Comparison of ENCODE assay signal across 13 mouse cellular contexts in genomic region chr2:32668176-32668575, GRCm38 (mm10). TPM values are rescaled to one million over a fixed set of nuclear protein-coding genes. Genes with fewer than 3 reads are reported as not detected.
A peak's percentile ranks its signal among the peaks of the same experiment; 100 is the strongest.
DNase-seq lines count a peak whose midpoint lies in the region; ATAC-seq and TF ChIP-seq lines count a peak whose summit lies in the region.
"Had no signal": no experiment of that assay in that cellular context is flagged by ENCODE, and none has a peak within 500 bp of the region (broad histone marks: within the 10 kb centered on the region; RNA-seq: fewer than 3 reads in every experiment).

No protein-coding gene starts in this region.

- H3K9ac ChIP-seq in limb, embryonic 14.5 days (ENCODE audit: low read depth, low read length, severe bottlenecking), result no peak overlapping the region
- H3K9ac ChIP-seq: embryonic facial prominence, embryonic 12.5 days; hindbrain, embryonic 15.5 days had no signal

- no peak overlapping the region for H3K4me3 ChIP-seq in heart, embryonic 10.5 days
- H3K4me3 ChIP-seq in kidney, adult 2 months (ENCODE audit: insufficient read depth, low read depth, low read length), result no peak overlapping the region
- no peak overlapping the region for H3K4me3 ChIP-seq in brown adipose tissue, adult 24 weeks (ENCODE audit: insufficient read depth, low read depth, low read length)
- no peak overlapping the region for H3K4me3 ChIP-seq in limb, embryonic 14.5 days (replicated peaks; ENCODE audit: low read length)
- H3K4me3 ChIP-seq: embryonic facial prominence, embryonic 12.5 days; hindbrain, embryonic 15.5 days; megakaryocyte, embryonic 14.5 days had no signal

- 81% methylated on average over 7 of the region's 7 CpGs for WGBS in heart, embryonic 10.5 days
- WGBS in kidney, adult 2 months, result 80% methylated on average over 7 of the region's 7 CpGs
- WGBS in limb, embryonic 14.5 days, result 94% methylated on average over 7 of the region's 7 CpGs

- no peaks in the 10 kb centered on the region for H3K27me3 ChIP-seq in heart, embryonic 10.5 days (ENCODE audit: insufficient read depth, poor library complexity, severe bottlenecking)
- no peaks in the 10 kb centered on the region for H3K27me3 ChIP-seq in kidney, adult 2 months (replicated peaks; ENCODE audit: control insufficient read depth, insufficient read depth, low read length)
- H3K27me3 ChIP-seq in limb, embryonic 14.5 days (ENCODE audit: control insufficient read depth, insufficient read depth, low read length), result no peaks in the 10 kb centered on the region
- H3K27me3 ChIP-seq: embryonic facial prominence, embryonic 12.5 days; hindbrain, embryonic 15.5 days; megakaryocyte, embryonic 14.5 days had no signal

- no peak overlapping the region for H3K4me2 ChIP-seq in limb, embryonic 14.5 days (replicated peaks; ENCODE audit: low read depth, low read length, severe bottlenecking)
- H3K4me2 ChIP-seq: embryonic facial prominence, embryonic 12.5 days; hindbrain, embryonic 15.5 days had no signal

- TF ChIP-seq POLR2A in kidney, adult 2 months (IDR thresholded peaks at IDR 0.05; ENCODE audit: low read depth, low read length), result no peak
- TF ChIP-seq POLR2A in limb, embryonic 14.5 days (IDR thresholded peaks at IDR 0.05; ENCODE audit: borderline replicate concordance, extremely low read depth, insufficient read depth, insufficient read length), result no peak

- DNase-seq in heart, embryonic 10.5 days (ENCODE audit: low spot score), result no peak
- DNase-seq in heart, adult 8-10 months (ENCODE audit: low spot score), result no peak
- DNase-seq in kidney, adult 2 months, result no peak
- DNase-seq in kidney, postnatal 10 days, result no peak
- DNase-seq in limb, embryonic 14.5 days (ENCODE audit: low spot score), result no peak
- no peak for DNase-seq in adrenal gland, adult (ENCODE audit: inconsistent age in 2 of 2, low spot score in 1 of 2)
- DNase-seq: cerebellum, postnatal 10 days; lung, adult 2 months; thymus, postnatal 25 days had no signal

- peak overlapping the region; percentile 83 for H3K27ac ChIP-seq in heart, embryonic 10.5 days
- peak overlapping the region; percentile 43 for H3K27ac ChIP-seq in kidney, adult 2 months (ENCODE audit: insufficient read depth, low read depth, low read length)
- peak overlapping the region; percentile 56 for H3K27ac ChIP-seq in brown adipose tissue, adult 24 weeks (replicated peaks; ENCODE audit: low read depth, low read length)
- 0 out of 2 replicates have a peak overlapping the region, but pooled peaks have one; percentile 1 for H3K27ac ChIP-seq in limb, embryonic 14.5 days (replicated peaks; ENCODE audit: low read depth, low read length)
- H3K27ac ChIP-seq: embryonic facial prominence, embryonic 12.5 days; hindbrain, embryonic 15.5 days had no signal

- H3K9me3 ChIP-seq in heart, embryonic 10.5 days, result no peaks in the 10 kb centered on the region
- H3K9me3 ChIP-seq in limb, embryonic 14.5 days (ENCODE audit: control insufficient read depth, low read length), result no peaks in the 10 kb centered on the region
- H3K9me3 ChIP-seq: embryonic facial prominence, embryonic 12.5 days; hindbrain, embryonic 15.5 days; megakaryocyte, embryonic 14.5 days had no signal

- peaks cover 48% of the 10 kb centered on the region for H3K4me1 ChIP-seq in heart, embryonic 10.5 days
- H3K4me1 ChIP-seq in kidney, adult 2 months (ENCODE audit: control insufficient read depth, insufficient read depth, low read length), result no peaks in the 10 kb centered on the region
- H3K4me1 ChIP-seq in brown adipose tissue, adult 24 weeks (ENCODE audit: control insufficient read depth, insufficient read depth, insufficient read length, low read length), result peaks cover 3% of the 10 kb centered on the region; the same call in 1 of the 2 replicates
- no peaks in the 10 kb centered on the region for H3K4me1 ChIP-seq in limb, embryonic 14.5 days (ENCODE audit: control insufficient read depth, insufficient read depth, low read length)
- H3K4me1 ChIP-seq: embryonic facial prominence, embryonic 12.5 days had no signal

- no peak for ATAC-seq in limb, embryonic 14.5 days (ENCODE audit: low FRiP score, low read depth)

- H3K36me3 ChIP-seq in heart, embryonic 10.5 days, result peaks cover 27% of the 10 kb centered on the region
- no peaks in the 10 kb centered on the region for H3K36me3 ChIP-seq in kidney, adult 2 months (ENCODE audit: control insufficient read depth, insufficient read depth, low read length)
- peaks cover 4% of the 10 kb centered on the region; the same call in 1 of the 2 replicates for H3K36me3 ChIP-seq in limb, embryonic 14.5 days (ENCODE audit: control insufficient read depth, insufficient read depth, low read length)
- H3K36me3 ChIP-seq: embryonic facial prominence, embryonic 12.5 days; hindbrain, embryonic 15.5 days had no signal

- no peak for TF ChIP-seq CTCF in kidney, adult 2 months (conservative IDR thresholded peaks at IDR 0.05; ENCODE audit: insufficient read depth, insufficient read length, low read depth, low read length)

RNA-seq across cellular contexts. Expression of gene Eng, which starts 21.8 kb away (rescaled TPM):
- polyA plus RNA-seq in heart, embryonic 10.5 days (2016; fragmentation: Nextera tagmentation; extraction: Ambion mirVana), result 87.1 and 149 TPM in 2 replicates
- 100 to 1,000 TPM; 111 to 143 (median 126) TPM for total RNA-seq in heart, adult 8-10 months (2022)
- polyA plus RNA-seq in kidney, adult 2 months (2012; rRNA removed), result 228 and 289 TPM in 2 replicates
- polyA plus RNA-seq in brown adipose tissue, adult 24 weeks (2012; ENCODE audit: insufficient read depth, insufficient read length, missing spikeins), result 22.4 and 28.7 TPM in 2 replicates
- polyA plus RNA-seq in limb, embryonic 14.5 days (2012; rRNA removed), result 61.4 and 91.8 TPM in 2 replicates
- polyA plus RNA-seq in limb, embryonic 14.5 days (2014; fragmentation: Nextera tagmentation; extraction: Ambion mirVana), result 49.3 and 52.2 TPM in 2 replicates

RNA-seq across cellular contexts. Expression of gene Fpgs, which starts 35.8 kb away (rescaled TPM):
- polyA plus RNA-seq in heart, embryonic 10.5 days (2016; fragmentation: Nextera tagmentation; extraction: Ambion mirVana), result 24.7 and 34.8 TPM in 2 replicates
- 1 to 10 TPM; 5.5 to 6.0 (median 5.8) TPM for total RNA-seq in heart, adult 8-10 months (2022)
- 147 and 174 TPM in 2 replicates for polyA plus RNA-seq in kidney, adult 2 months (2012; rRNA removed)
- polyA plus RNA-seq in brown adipose tissue, adult 24 weeks (2012; ENCODE audit: insufficient read depth, insufficient read length, missing spikeins), result 2.8 and 2.9 TPM in 2 replicates
- polyA plus RNA-seq in limb, embryonic 14.5 days (2012; rRNA removed), result 75.7 and 101 TPM in 2 replicates
- polyA plus RNA-seq in limb, embryonic 14.5 days (2014; fragmentation: Nextera tagmentation; extraction: Ambion mirVana), result 30.7 and 33.4 TPM in 2 replicates

RNA-seq across cellular contexts. Expression of gene Cdk9, which starts 44.7 kb away (rescaled TPM):
- 89.1 and 115 TPM in 2 replicates for polyA plus RNA-seq in heart, embryonic 10.5 days (2016; fragmentation: Nextera tagmentation; extraction: Ambion mirVana)
- 10 to 100 TPM; 23.3 to 27.1 (median 25.7) TPM for total RNA-seq in heart, adult 8-10 months (2022)
- 88.3 and 89.2 TPM in 2 replicates for polyA plus RNA-seq in kidney, adult 2 months (2012; rRNA removed)
- polyA plus RNA-seq in brown adipose tissue, adult 24 weeks (2012; ENCODE audit: insufficient read depth, insufficient read length, missing spikeins), result 27.3 and 27.6 TPM in 2 replicates
- 211 and 240 TPM in 2 replicates for polyA plus RNA-seq in limb, embryonic 14.5 days (2012; rRNA removed)
- 84.7 and 87.1 TPM in 2 replicates for polyA plus RNA-seq in limb, embryonic 14.5 days (2014; fragmentation: Nextera tagmentation; extraction: Ambion mirVana)

RNA-seq across cellular contexts. Expression of gene Ak1, which starts 46.6 kb away (rescaled TPM):
- 179 and 305 TPM in 2 replicates for polyA plus RNA-seq in heart, embryonic 10.5 days (2016; fragmentation: Nextera tagmentation; extraction: Ambion mirVana)
- 100 to 1,000 TPM; 656 to 809 (median 697) TPM for total RNA-seq in heart, adult 8-10 months (2022)
- polyA plus RNA-seq in kidney, adult 2 months (2012; rRNA removed), result 31.6 and 47.4 TPM in 2 replicates
- polyA plus RNA-seq in brown adipose tissue, adult 24 weeks (2012; ENCODE audit: insufficient read depth, insufficient read length, missing spikeins), result 87.5 and 109 TPM in 2 replicates
- polyA plus RNA-seq in limb, embryonic 14.5 days (2012; rRNA removed), result 25.5 and 26.7 TPM in 2 replicates
- 44.1 and 56.2 TPM in 2 replicates for polyA plus RNA-seq in limb, embryonic 14.5 days (2014; fragmentation: Nextera tagmentation; extraction: Ambion mirVana)

RNA-seq across cellular contexts. Expression of gene Sh2d3c, which starts 52.7 kb away (rescaled TPM):
- 34.8 and 35.4 TPM in 2 replicates for polyA plus RNA-seq in heart, embryonic 10.5 days (2016; fragmentation: Nextera tagmentation; extraction: Ambion mirVana)
- total RNA-seq in heart, adult 8-10 months (2022), result 10 to 100 TPM; 16.4 to 28.8 (median 21.7) TPM
- polyA plus RNA-seq in kidney, adult 2 months (2012; rRNA removed), result 28.4 and 30.4 TPM in 2 replicates
- 4.4 and 6.3 TPM in 2 replicates for polyA plus RNA-seq in brown adipose tissue, adult 24 weeks (2012; ENCODE audit: insufficient read depth, insufficient read length, missing spikeins)
- polyA plus RNA-seq in limb, embryonic 14.5 days (2012; rRNA removed), result 36.8 and 52.0 TPM in 2 replicates
- 18.5 and 20.3 TPM in 2 replicates for polyA plus RNA-seq in limb, embryonic 14.5 days (2014; fragmentation: Nextera tagmentation; extraction: Ambion mirVana)

Comparison
In these comparisons a context has a peak if more than half of its experiments do, and no peak if none do; other contexts are left out.
1. H3K27ac ChIP-seq: peak in every context shown above with its lines; median percentile 83 in heart, embryonic 10.5 days; 56 in brown adipose tissue, adult 24 weeks; 43 in kidney, adult 2 months; 1 in limb, embryonic 14.5 days.